Mouse (Mus musculus): Measurements from ENCODE around the gene Baiap2.
A peak's percentile ranks its signal among the peaks of the same experiment; 100 is the strongest.

The Baiap2 gene

DNA sequence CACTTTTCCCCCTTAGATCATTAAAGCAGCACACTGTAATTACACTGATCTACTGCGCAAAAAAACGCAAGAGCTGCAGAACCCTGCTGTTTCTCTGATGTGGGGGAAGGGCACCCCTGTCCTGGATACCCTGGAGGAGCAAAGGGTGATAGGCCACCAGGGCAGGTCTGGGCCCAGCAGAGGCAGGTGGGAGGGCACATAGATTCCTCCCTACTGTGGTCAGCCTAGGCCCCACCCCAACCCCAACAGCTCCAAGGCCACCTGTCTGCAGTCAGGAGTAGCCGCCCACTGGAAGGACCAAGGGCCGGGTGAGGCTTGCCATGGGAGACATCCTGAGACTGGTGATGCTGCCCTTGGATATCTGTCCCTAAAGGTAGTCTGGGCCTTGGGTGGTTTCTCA, 102.8 kb downstream of the Baiap2 start:
- no peak for DNase-seq (ENCODE audit: low read depth)

GRCm38 (mm10) chr11:120045839-120046552, 103.4 kb downstream of the Baiap2 start:
- DNase-seq (ENCODE audit: low read depth) = no peak

DNA sequence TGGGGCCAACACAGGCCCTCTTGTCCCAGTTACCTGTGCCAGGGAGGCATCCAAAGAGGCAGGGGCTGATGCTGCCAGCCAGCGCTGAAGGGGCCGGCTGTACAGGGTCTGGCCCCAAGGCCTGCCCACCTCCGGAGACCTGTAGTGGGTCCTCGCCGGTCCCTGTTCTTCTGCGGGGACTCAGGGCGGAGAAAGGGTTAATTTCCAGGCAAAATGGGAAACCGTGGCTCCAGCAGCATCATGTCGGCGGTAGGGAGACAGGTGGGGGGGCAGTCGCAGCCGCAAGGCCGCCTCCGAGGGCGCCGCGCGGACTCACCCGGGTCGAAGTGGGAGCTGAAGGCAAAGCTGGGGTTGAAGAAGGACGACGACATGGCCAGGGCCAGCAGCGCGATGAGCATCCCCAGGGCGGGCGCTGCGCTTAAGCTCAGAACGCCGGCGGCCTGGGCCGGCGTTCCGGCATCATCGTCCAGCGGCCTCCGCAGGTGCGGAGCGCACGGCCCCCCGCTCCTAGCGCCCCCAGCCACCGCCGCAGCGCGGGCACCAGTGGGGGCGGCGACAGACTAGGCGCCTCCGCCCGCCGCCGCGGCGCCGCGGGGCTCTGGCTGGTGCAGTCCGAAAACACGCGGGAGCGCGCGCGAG, 104.1 kb downstream of the Baiap2 start, which contains the start of gene Aatk:
Gene Aatk (minus strand): TSS at position 615 of the 639 bp plus-strand sequence.
- DNase-seq (ENCODE audit: low read depth) = no peak

DNA sequence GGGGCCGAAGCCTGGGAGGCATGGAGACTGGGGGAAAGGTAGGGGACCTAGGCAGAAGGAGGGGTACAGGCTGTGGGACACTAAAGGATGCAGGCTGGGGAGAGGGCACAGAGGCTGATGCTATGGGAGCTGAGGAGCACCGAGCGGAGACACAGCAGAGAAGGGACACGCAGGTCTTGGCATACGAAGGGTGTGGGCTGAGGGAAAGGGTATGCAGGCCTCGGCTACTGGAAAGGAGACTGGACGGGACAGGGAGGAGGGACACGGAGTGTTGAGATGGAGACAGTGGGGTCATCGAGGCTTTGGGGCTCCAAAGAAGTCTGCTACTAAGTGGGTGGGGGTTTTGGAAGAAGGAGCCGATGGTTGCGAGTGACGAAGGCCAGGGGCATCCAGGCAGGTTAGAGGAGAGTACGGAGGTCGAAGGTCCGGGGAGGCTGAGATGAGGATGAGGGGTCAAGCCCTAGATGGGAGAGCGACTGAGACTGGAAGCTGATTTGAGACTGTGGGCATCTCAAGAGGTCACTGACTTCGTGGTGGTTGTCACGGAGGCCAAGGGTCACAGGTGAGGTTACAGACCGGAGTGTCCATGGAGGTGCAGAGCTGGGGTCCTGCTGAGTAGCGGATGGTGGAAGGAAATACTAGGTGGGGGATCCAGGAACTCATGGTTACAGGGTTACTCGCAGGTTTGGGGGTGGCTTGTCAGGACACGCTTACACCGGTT, 105.1 kb downstream of the Baiap2 start:
- DNase-seq (ENCODE audit: low read depth) = no peak

DNA sequence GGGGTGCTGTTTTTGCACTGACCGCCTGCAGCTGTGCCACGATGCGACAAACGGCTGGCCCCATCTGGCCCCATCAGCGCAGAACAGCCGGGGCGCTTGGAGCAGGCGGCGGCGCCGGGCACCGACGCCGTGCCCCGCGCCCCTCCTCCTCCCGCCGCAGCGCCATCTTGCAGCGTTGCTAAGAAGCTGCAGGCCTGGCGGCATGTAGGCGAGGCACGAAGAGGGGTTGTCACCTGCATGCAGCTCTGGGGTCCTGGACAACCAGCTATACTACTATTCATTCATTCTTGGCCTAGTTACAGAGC, 105.6 kb downstream of the Baiap2 start:
- DNase-seq (ENCODE audit: low read depth) = no peak

DNA sequence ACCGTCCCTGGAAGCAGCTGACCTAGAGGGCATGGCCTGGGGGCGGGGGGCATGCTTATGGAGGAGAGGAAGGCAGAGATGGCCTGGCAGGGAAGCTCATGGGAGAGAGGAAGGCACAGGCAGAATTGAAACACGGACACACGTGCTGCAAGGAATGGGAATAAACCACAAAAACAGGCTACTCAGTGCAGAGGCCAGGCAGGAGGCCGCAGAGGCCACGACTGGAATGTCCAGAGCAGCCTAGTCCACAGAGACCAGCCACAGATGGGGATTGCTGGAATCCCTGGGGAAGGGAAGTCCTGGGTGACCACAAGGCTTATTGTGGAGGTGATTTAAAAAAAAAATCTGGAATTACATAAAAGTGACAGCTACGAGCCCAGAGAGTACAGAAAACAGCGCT, 106.5 kb downstream of the Baiap2 start:
- peak; percentile 28 for DNase-seq (ENCODE audit: low read depth)

DNA sequence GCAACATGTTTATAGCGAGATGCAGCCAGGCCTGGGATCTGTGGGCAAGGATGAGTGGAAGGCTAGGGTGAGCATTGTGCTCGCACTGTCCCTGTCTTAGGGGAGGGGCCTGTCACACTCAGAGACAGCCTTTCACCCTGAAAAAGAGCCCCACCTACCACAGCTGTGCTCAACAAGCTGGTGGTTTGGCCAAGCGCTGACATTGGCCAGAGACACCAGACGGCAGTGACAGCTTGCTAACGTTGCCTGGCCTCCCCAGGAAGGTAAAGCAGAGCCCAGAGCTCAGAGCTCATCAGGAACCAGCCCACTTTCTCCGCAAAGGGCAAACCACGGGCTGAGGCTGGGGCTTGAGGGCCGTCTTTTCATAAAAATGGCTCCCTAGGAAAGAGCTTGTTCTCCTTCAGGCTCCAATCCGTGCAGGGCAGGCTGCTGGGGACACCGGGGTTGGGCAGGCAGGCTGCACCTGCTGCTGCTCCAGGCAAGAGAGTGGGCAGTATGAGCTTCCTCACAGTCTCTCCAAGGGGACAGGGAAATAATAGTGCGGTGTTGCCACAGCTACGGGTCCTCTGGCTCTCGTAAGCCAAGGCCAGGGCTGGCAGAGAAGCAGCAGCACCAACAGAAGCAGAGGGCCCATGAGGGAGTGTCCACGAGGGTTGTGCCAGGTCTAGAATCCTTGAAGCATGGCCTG, 108.7 kb downstream of the Baiap2 start:
- DNase-seq (ENCODE audit: low read depth) = no peak

DNA sequence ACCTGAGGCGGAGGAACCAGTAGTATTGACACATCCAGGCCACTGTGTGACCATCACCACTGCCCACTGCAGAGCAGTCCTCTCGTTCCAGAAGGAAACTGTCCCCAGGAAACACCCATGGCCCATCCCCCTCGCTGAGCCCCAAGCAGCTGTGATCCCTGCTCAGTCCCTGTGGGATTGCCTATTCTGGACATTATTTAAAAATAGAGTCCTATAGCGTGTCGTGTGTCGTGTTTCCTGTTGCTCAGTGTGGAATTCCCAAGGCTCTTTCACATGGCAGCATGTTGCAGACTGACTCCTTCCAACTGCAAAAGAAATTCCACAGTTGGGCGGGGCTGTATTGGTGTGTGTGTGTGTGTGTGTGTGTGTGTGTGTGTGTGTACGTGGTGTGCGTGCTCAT, 109.7 kb downstream of the Baiap2 start:
- DNase-seq (ENCODE audit: low read depth) = no peak

DNA sequence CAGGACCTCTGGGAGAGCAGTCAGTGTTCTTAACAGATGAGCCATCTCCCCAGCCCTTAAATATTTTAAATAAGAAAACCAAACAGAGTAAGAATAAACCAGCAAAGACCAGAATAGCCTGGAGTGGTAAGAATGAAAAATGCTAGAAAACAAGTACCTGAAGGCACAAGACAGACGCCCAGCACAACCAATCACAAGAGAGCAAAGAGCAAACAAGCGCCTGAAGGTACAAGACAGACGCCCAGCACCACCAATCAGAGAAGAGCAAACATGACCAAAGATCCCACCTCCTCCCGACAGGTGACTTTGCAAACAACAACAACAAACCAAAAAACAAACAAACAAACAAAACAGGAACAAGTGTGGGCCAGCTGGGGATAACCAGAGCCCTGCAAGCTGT, 111.3 kb downstream of the Baiap2 start:
- DNase-seq (ENCODE audit: low read depth) = no peak

- DNase-seq (ENCODE audit: low read depth) = no peak
Measured at GRCm38 (mm10) chr11:120055953-120056732, 113.6 kb downstream of the Baiap2 start.

Data from fibroblast of lung, adult 2 months (primary cell).